Mouse (Mus musculus): ENCODE measurements at regions not wholly inside any gene's neighbourhood (a gene's known extent, or its start where the extent isn't known, plus 50 kb on each side); places are given as distances from the start of the nearest gene placed in this dataset.

GRCm38 (mm10) chr9:85524733-85525132 lies 197.6 kb upstream of the Tent5a start:
- no peak for DNase-seq (ENCODE audit: low spot score in 2 of 2)

GRCm38 (mm10) chr9:85521342-85521741 lies 194.2 kb upstream of the Tent5a start:
- DNase-seq (ENCODE audit: low spot score in 2 of 2) = no peak

GRCm38 (mm10) chr9:85520941-85521340 lies 193.8 kb upstream of the Tent5a start:
- no peak for DNase-seq (ENCODE audit: low spot score in 2 of 2)

- no peak for DNase-seq (ENCODE audit: low spot score in 2 of 2)
Observed at GRCm38 (mm10) chr9:85499006-85499405, 171.9 kb upstream of the Tent5a start.

- no peak for DNase-seq (ENCODE audit: low spot score in 2 of 2)
Observed at GRCm38 (mm10) chr9:85497348-85497747, 170.2 kb upstream of the Tent5a start.

- no peak for DNase-seq (ENCODE audit: low spot score in 2 of 2)
Observed at GRCm38 (mm10) chr9:85496506-85497239, 169.5 kb upstream of the Tent5a start.

- DNase-seq (ENCODE audit: low spot score in 2 of 2) = no peak
Observed at GRCm38 (mm10) chr9:85495056-85495455, 167.9 kb upstream of the Tent5a start.

- no peak for DNase-seq (ENCODE audit: low spot score in 2 of 2)
Observed at GRCm38 (mm10) chr9:85493760-85494159, 166.6 kb upstream of the Tent5a start.

GRCm38 (mm10) chr9:85490367-85490766 lies 163.2 kb upstream of the Tent5a start:
- no peak for DNase-seq (ENCODE audit: low spot score in 2 of 2)

- no peak for DNase-seq (ENCODE audit: low spot score in 2 of 2)
Observed at GRCm38 (mm10) chr9:85487915-85488314, 160.8 kb upstream of the Tent5a start.

- DNase-seq (ENCODE audit: low spot score in 2 of 2) = no peak
Observed at GRCm38 (mm10) chr9:85487052-85487668, 160.0 kb upstream of the Tent5a start.

- DNase-seq (ENCODE audit: low spot score in 2 of 2) = no peak
Observed at GRCm38 (mm10) chr9:85485749-85486148, 158.6 kb upstream of the Tent5a start.

- DNase-seq (ENCODE audit: low spot score in 2 of 2) = no peak
Observed at GRCm38 (mm10) chr9:85483248-85483647, 156.1 kb upstream of the Tent5a start.

- no peak for DNase-seq (ENCODE audit: low spot score in 2 of 2)
Observed at GRCm38 (mm10) chr9:85480566-85480965, 153.4 kb upstream of the Tent5a start.

GRCm38 (mm10) chr9:85475214-85475613 lies 148.1 kb upstream of the Tent5a start:
- no peak for DNase-seq (ENCODE audit: low spot score in 2 of 2)

- no peak for DNase-seq (ENCODE audit: low spot score in 2 of 2)
Observed at GRCm38 (mm10) chr9:85470264-85470821, 143.2 kb upstream of the Tent5a start.

- no peak for DNase-seq (ENCODE audit: low spot score in 2 of 2)
Observed at GRCm38 (mm10) chr9:85469288-85469687, 142.1 kb upstream of the Tent5a start.

- no peak for DNase-seq (ENCODE audit: low spot score in 2 of 2)
Observed at GRCm38 (mm10) chr9:85466671-85467070, 139.5 kb upstream of the Tent5a start.

- DNase-seq (ENCODE audit: low spot score in 2 of 2) = no peak
Observed at GRCm38 (mm10) chr9:85459062-85459805, 132.1 kb upstream of the Tent5a start.

- no peak for DNase-seq (ENCODE audit: low spot score in 2 of 2)
Observed at GRCm38 (mm10) chr9:85458356-85458755, 131.2 kb upstream of the Tent5a start.

- DNase-seq (ENCODE audit: low spot score in 2 of 2) = no peak
Observed at GRCm38 (mm10) chr9:85457400-85457799, 130.3 kb upstream of the Tent5a start.

GRCm38 (mm10) chr9:85455382-85455781 lies 128.2 kb upstream of the Tent5a start:
- no peak for DNase-seq (ENCODE audit: low spot score in 2 of 2)

Measured in left cerebral cortex, adult 9 months (tissue).